Mouse (Mus musculus) MEL (cell line): ENCODE measurements around the gene Foxr1. TPM values are rescaled to one million over a fixed set of nuclear protein-coding genes. Genes with fewer than 3 reads are reported as not detected.

ENCODE experiments used
- DNase-seq: peaks from one replicate; pipeline ENCODE4 v3.0.0; 2011; ENCODE audit warnings: low read depth, low spot score
- H3K27ac ChIP-seq: 2 replicates; pipeline ENCODE4 v1.5.1; 2012; ENCODE audit warnings: low read depth, mild to moderate bottlenecking, control low read depth, low read length, moderate library complexity; ENCODE audit not compliant: control insufficient read depth
- H3K27me3 ChIP-seq, 2 experiments: fragments of 150-350 bp in 1 of 2; sonication (generic) in 1 of 2; 2 replicates each; pipeline ENCODE4 v1.6.1; 2012; ENCODE audit warnings: low read length in 2 of 2, mild to moderate bottlenecking in 2 of 2, improper control_type of control experiment in 1 of 2, moderate library complexity in 1 of 2; ENCODE audit not compliant: insufficient read depth in 2 of 2, control insufficient read depth in 1 of 2
- H3K36me3 ChIP-seq, 2 experiments: 2 replicates each; pipeline ENCODE4 v1.6.1; 2012 to 2014; ENCODE audit warnings: low read length in 2 of 2, improper control_type of control experiment in 1 of 2, inconsistent platforms in 1 of 2, mild to moderate bottlenecking in 1 of 2; ENCODE audit not compliant: insufficient read depth in 2 of 2, control insufficient read depth in 1 of 2
- H3K4me1 ChIP-seq, 2 experiments: fragments of 150-350 bp in 1 of 2; sonication (generic) in 1 of 2; 2 replicates each; pipeline ENCODE4 v1.6.1; 2012; ENCODE audit warnings: low read length in 2 of 2, improper control_type of control experiment in 1 of 2, mild to moderate bottlenecking in 1 of 2; ENCODE audit not compliant: insufficient read depth in 2 of 2, control insufficient read depth in 1 of 2
- H3K4me3 ChIP-seq, 2 experiments: fragments of 150-350 bp in 1 of 2; sonication (generic) in 1 of 2; 2 replicates each; pipeline ENCODE4 v1.5.1; 2012; ENCODE audit warnings: low read depth in 2 of 2, low read length in 2 of 2, mild to moderate bottlenecking in 2 of 2, moderate library complexity in 2 of 2, control low read depth in 1 of 2, improper control_type of control experiment in 1 of 2; ENCODE audit not compliant: control insufficient read depth in 1 of 2, insufficient read depth in 1 of 2
- H3K79me2 ChIP-seq: 2 replicates; pipeline ENCODE4 v1.6.1; 2012; ENCODE audit warnings: mild to moderate bottlenecking, low read length, moderate library complexity; ENCODE audit not compliant: control insufficient read depth, poor library complexity, insufficient read depth
- H3K9ac ChIP-seq: 2 replicates; pipeline ENCODE4 v1.6.1; 2012; ENCODE audit warnings: low read depth, mild to moderate bottlenecking, control low read depth, low read length, moderate library complexity; ENCODE audit not compliant: control insufficient read depth, poor library complexity, severe bottlenecking
- H3K9me3 ChIP-seq: fragments of 150-350 bp; sonication (generic); replicated peaks from 2 replicates; pipeline ENCODE4 v1.6.1; 2012; ENCODE audit warnings: mild to moderate bottlenecking, low read length, improper control_type of control experiment, moderate library complexity; ENCODE audit not compliant: insufficient read depth
- BHLHE40 ChIP-seq: IDR thresholded peaks from 2 replicates; pipeline ENCODE4 v1.6.1; 2012; ENCODE audit warnings: low read depth, mild to moderate bottlenecking, inconsistent platforms, low read length, improper control_type of control experiment, borderline replicate concordance
- CHD1 ChIP-seq: IDR thresholded peaks from 2 replicates; pipeline ENCODE4 v1.6.1; 2012; ENCODE audit warnings: low read depth, mild to moderate bottlenecking, inconsistent platforms, low read length, improper control_type of control experiment
- E2F4 ChIP-seq: IDR thresholded peaks from 2 replicates; pipeline ENCODE4 v1.6.1; 2011; ENCODE audit warnings: low read depth, low read length, improper control_type of control experiment, borderline replicate concordance
- EP300 ChIP-seq, 2 experiments: IDR thresholded peaks; 2 replicates each; pipeline ENCODE4 v1.6.1; 2011; ENCODE audit warnings: improper control_type of control experiment in 2 of 2, low read length in 2 of 2, low read depth in 1 of 2, mild to moderate bottlenecking in 1 of 2
- ETS1 ChIP-seq: IDR thresholded peaks from 2 replicates; pipeline ENCODE4 v1.6.1; 2012; ENCODE audit warnings: low read depth, mild to moderate bottlenecking, inconsistent platforms, low read length, improper control_type of control experiment, moderate library complexity
- GABPA ChIP-seq: IDR thresholded peaks from 2 replicates; pipeline ENCODE4 v1.6.1; 2012; ENCODE audit warnings: low read depth, mild to moderate bottlenecking, inconsistent platforms, low read length, improper control_type of control experiment, moderate library complexity
- GATA1 ChIP-seq: IDR thresholded peaks from 2 replicates; pipeline ENCODE4 v1.6.1; 2011; ENCODE audit warnings: low read depth, low read length, improper control_type of control experiment
- HCFC1 ChIP-seq: IDR thresholded peaks from 2 replicates; pipeline ENCODE4 v1.6.1; 2012; ENCODE audit warnings: low read depth, mild to moderate bottlenecking, inconsistent platforms, low read length, improper control_type of control experiment, moderate library complexity
- MAFK ChIP-seq: IDR thresholded peaks from 2 replicates; pipeline ENCODE4 v1.6.1; 2011; ENCODE audit warnings: low read depth, mild to moderate bottlenecking, low read length, improper control_type of control experiment, borderline replicate concordance
- MAX ChIP-seq: IDR thresholded peaks from 2 replicates; pipeline ENCODE4 v1.6.1; 2011; ENCODE audit warnings: low read length, improper control_type of control experiment
- MAZ ChIP-seq: IDR thresholded peaks from 2 replicates; pipeline ENCODE4 v1.6.1; 2012; ENCODE audit warnings: low read depth, mild to moderate bottlenecking, inconsistent platforms, low read length, improper control_type of control experiment
- MEF2A ChIP-seq: IDR thresholded peaks from 2 replicates; pipeline ENCODE4 v1.6.1; 2014; ENCODE audit warnings: low read depth, mild to moderate bottlenecking, inconsistent platforms, low read length, improper control_type of control experiment; ENCODE audit not compliant: poor library complexity, insufficient replicate concordance, severe bottlenecking; ENCODE audit errors: extremely low read depth
- MXI1 ChIP-seq: IDR thresholded peaks from 2 replicates; pipeline ENCODE4 v1.6.1; 2011; ENCODE audit warnings: mild to moderate bottlenecking, low read depth, low read length, improper control_type of control experiment
- MYB ChIP-seq: IDR thresholded peaks from 2 replicates; pipeline ENCODE4 v1.6.1; 2011; ENCODE audit warnings: mild to moderate bottlenecking, low read depth, low read length, improper control_type of control experiment
- MYC ChIP-seq: IDR thresholded peaks from 2 replicates; pipeline ENCODE4 v1.6.1; 2011; ENCODE audit warnings: low read depth, mild to moderate bottlenecking, low read length, improper control_type of control experiment, moderate library complexity
- POLR2A ChIP-seq, 2 experiments: IDR thresholded peaks; 2 replicates each; pipeline ENCODE4 v1.6.1; 2011 to 2012; ENCODE audit warnings: low read length in 2 of 2, mild to moderate bottlenecking in 2 of 2, control low read depth in 1 of 2, improper control_type of control experiment in 1 of 2, low read depth in 1 of 2, moderate library complexity in 1 of 2; ENCODE audit not compliant: control insufficient read depth in 1 of 2, insufficient read depth in 1 of 2, poor library complexity in 1 of 2
- POLR2AphosphoS2 ChIP-seq: IDR thresholded peaks from 2 replicates; pipeline ENCODE4 v1.6.1; 2011; ENCODE audit warnings: low read length, improper control_type of control experiment
- POLR2AphosphoS5 ChIP-seq: IDR thresholded peaks from 2 replicates; pipeline ENCODE4 v1.6.1; 2012; ENCODE audit warnings: low read depth, borderline replicate concordance, mild to moderate bottlenecking, inconsistent platforms, low read length, moderate library complexity, mixed read lengths
- RAD21 ChIP-seq: IDR thresholded peaks from 2 replicates; pipeline ENCODE4 v1.6.1; 2011; ENCODE audit warnings: mild to moderate bottlenecking, low read depth, low read length, improper control_type of control experiment
- RCOR1 ChIP-seq: IDR thresholded peaks from 2 replicates; pipeline ENCODE4 v1.6.1; 2012; ENCODE audit warnings: low read depth, mild to moderate bottlenecking, inconsistent platforms, low read length, improper control_type of control experiment
- SIN3A ChIP-seq: IDR thresholded peaks from 2 replicates; pipeline ENCODE4 v1.6.1; 2012; ENCODE audit warnings: low read length, improper control_type of control experiment, inconsistent platforms
- SMC3 ChIP-seq: IDR thresholded peaks from 2 replicates; pipeline ENCODE4 v1.6.1; 2011; ENCODE audit warnings: low read depth, low read length, improper control_type of control experiment
- TAL1 ChIP-seq: IDR thresholded peaks from 2 replicates; pipeline ENCODE4 v1.6.1; 2012; ENCODE audit warnings: mild to moderate bottlenecking, inconsistent platforms, low read length, moderate library complexity, mixed read lengths
- TBP ChIP-seq: IDR thresholded peaks from 2 replicates; pipeline ENCODE4 v1.8.0; 2011; ENCODE audit warnings: low read depth, low read length, improper control_type of control experiment
- TCF12 ChIP-seq: IDR thresholded peaks from 2 replicates; pipeline ENCODE4 v1.6.1; 2014; ENCODE audit warnings: low read depth, mild to moderate bottlenecking, inconsistent platforms, low read length, improper control_type of control experiment, moderate library complexity
- UBTF ChIP-seq: IDR thresholded peaks from 2 replicates; pipeline ENCODE4 v1.6.1; 2012; ENCODE audit warnings: low read depth, mild to moderate bottlenecking, inconsistent platforms, low read length, improper control_type of control experiment, moderate library complexity, borderline replicate concordance; ENCODE audit not compliant: insufficient read depth
- USF2 ChIP-seq, 2 experiments: IDR thresholded peaks; 2 replicates each; pipeline ENCODE4 v1.6.1; 2011 to 2012; ENCODE audit warnings: improper control_type of control experiment in 2 of 2, low read length in 2 of 2, borderline replicate concordance in 1 of 2, inconsistent platforms in 1 of 2, low read depth in 1 of 2, mild to moderate bottlenecking in 1 of 2; ENCODE audit not compliant: insufficient read depth in 1 of 2
- ZKSCAN1 ChIP-seq: IDR thresholded peaks from 2 replicates; pipeline ENCODE4 v1.6.1; 2012; ENCODE audit warnings: low read depth, mild to moderate bottlenecking, inconsistent platforms, low read length, improper control_type of control experiment, moderate library complexity
- ZNF384 ChIP-seq: IDR thresholded peaks from 2 replicates; pipeline ENCODE4 v1.6.1; 2012; ENCODE audit warnings: low read depth, mild to moderate bottlenecking, inconsistent platforms, low read length, improper control_type of control experiment
- polyA plus RNA-seq, 2 experiments: library from polyadenylated mRNA; stranded (reverse) in 1 of 2; unstranded in 1 of 2; fragments of >175 nt in 1 of 2; fragments of >200 nt in 1 of 2; gene quantifications; 2 replicates each; pipeline versions ENCODE4 v1.2.1 to v1.2.4; 2012; ENCODE audit warnings: low replicate concordance in 2 of 2, low read depth in 1 of 2; ENCODE audit not compliant: insufficient read length in 2 of 2, insufficient read depth in 1 of 2, missing spikeins in 1 of 2
- total RNA-seq: library from RNA; depleted of rRNA; stranded (reverse); fragments of 300-350 nt; gene quantifications from 2 replicates; pipeline ENCODE4 v1.2.3, GENCODE M21; 2012

Foxr1 gene
- total and polyA plus RNA-seq, 3 experiments: 0.07 to 0.08 TPM; not detected in 1

DNA sequence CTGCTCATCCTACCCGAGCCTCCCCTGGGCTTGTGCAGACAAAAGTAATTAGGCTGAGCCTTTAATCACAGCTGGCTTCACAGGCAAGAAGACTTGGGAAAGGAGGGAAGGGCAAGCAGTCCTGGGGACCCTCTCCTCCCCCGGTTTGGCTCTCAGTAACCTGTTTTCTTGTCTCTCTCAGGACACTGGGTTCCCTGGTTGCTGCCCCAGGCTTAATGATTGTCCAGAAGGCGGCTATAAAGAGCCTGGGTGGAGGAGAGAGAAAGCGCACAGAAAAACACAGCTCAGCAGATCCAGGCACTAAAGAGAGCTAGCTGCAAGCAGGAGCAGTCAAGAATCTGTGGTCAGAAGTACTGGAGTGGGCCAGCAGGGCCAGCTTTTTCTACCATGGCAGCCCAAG, 42.8 kb downstream of the Foxr1 start:
- H3K79me2 ChIP-seq: peaks cover 8% of the 10 kb centered on the region; the same call in 1 of the 2 replicates
- DNase-seq: no peak
- no peaks in the 10 kb centered on the region for H3K9me3 ChIP-seq
- peak overlapping the region; percentile 80 for H3K9ac ChIP-seq
- peak overlapping the region; percentile 72 to 73 for H3K4me3 ChIP-seq
- H3K27ac ChIP-seq: no peak overlapping the region
- no peaks in the 10 kb centered on the region for H3K27me3 ChIP-seq
- TF ChIP-seq GABPA (no peak), CHD1 (no peak), MEF2A (no peak), MYC (no peak), ETS1 (no peak), ZKSCAN1 (no peak), ZNF384 (no peak), HCFC1 (no peak), BHLHE40 (no peak), E2F4 (no peak), MAX (no peak), MAFK (no peak), UBTF (no peak), GATA1 (no peak), EP300 (IDR thresholded peaks at IDR 0.05; ENCODE audit: low read depth in 1 of 2, low read length in 2 of 2) (no peak), POLR2AphosphoS2 (no peak), RCOR1 (no peak), TAL1 (no peak), POLR2AphosphoS5 (no peak)
- peaks cover 0 to 4% of the 10 kb centered on the region in 2 experiments; a peak in 2 of 4 replicates for H3K36me3 ChIP-seq
- peaks cover 0 to 14% of the 10 kb centered on the region in 2 experiments; a peak in 2 of 4 replicates for H3K4me1 ChIP-seq

DNA sequence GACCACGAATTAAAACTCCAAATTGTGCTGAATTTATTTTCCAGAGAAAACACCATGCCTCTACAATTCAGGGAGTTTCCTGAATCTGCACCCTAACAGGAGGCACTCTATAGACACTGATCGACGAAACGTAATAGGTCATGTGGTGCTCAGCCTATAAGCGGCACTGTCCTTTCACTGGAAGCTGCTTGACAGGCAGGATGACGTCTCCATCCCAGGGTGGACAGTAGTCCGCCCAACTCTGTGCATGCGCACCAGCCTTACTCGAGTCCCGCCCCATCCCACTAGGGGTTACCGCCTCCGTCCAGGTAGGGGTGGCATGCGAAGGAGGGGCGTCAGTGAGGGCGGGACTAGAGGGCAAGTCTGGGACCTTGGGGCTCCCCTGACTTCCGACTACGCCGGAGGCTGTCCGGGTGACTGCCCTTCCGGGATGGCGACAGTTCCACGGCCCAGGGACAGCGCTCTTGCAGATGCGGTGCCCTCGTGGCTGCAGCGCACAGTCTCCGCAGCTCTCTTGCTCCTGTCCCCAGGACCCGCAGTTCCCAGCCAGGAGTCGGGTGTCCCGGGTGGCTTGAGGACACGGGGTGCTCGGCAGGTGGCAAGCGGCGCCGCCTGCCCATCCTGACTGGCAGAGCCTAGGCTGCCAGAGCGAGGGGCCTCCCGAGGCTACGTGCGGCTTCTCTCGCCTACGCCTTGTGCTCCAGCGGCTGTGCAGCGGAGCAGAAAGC, 44.1 kb downstream of the Foxr1 start, which contains the start of gene Slc37a4:
Slc37a4 (plus strand) TSS at position 169 of the 728 bp plus-strand sequence.
- Histone ChIP-seq H3K9me3 (no peaks in the 10 kb centered on the region), H3K27me3 (no peaks in the 10 kb centered on the region), H3K79me2 (peaks cover 8% of the 10 kb centered on the region; the same call in 1 of the 2 replicates), H3K36me3 (peaks cover 0 to 4% of the 10 kb centered on the region in 2 experiments; a peak in 2 of 4 replicates), H3K4me1 (peaks cover 0 to 14% of the 10 kb centered on the region in 2 experiments; a peak in 2 of 4 replicates), H3K9ac (peak within 1 kb of the TSS; percentile 80), H3K4me3 (peak within 1 kb of the TSS; percentile 72 to 73), H3K27ac (peak within 1 kb of the TSS; percentile 60)
- peak; percentile 99 for DNase-seq
- TF ChIP-seq MYB (no peak), HCFC1 (peak; percentile 75), CHD1 (no peak), GATA1 (no peak), USF2 (IDR thresholded peaks at IDR 0.05; ENCODE audit: borderline replicate concordance in 1 of 2, insufficient read depth in 1 of 2, low read depth in 1 of 2, low read length in 2 of 2) (peak in 1 of 2 experiments; percentile 65; a peak in 2 of 4 replicates), TBP (peak; percentile 86), UBTF (no peak), SIN3A (peak; percentile 87), GABPA (no peak), POLR2AphosphoS2 (peak; percentile 90), SMC3 (no peak), TCF12 (peak; percentile 41; the same call in 1 of the 2 replicates), POLR2AphosphoS5 (peak; percentile 2; the same call in 1 of the 2 replicates), MAZ (0 out of 2 replicates have a peak, but pooled peaks have one; percentile 27), MXI1 (peak; percentile 75), BHLHE40 (no peak), RAD21 (no peak), POLR2A (IDR thresholded peaks at IDR 0.05; ENCODE audit: control insufficient read depth in 1 of 2, insufficient read depth in 1 of 2, low read depth in 1 of 2, low read length in 2 of 2, poor library complexity in 1 of 2) (peak; percentile 86 to 97), MAFK (no peak)
